Mouse (Mus musculus) MEL (cell line): ENCODE results near the gene 1700016K19Rik. TPM values are rescaled to one million over a fixed set of nuclear protein-coding genes. Genes with fewer than 3 reads are reported as not detected.

Source experiments
- DNase-seq: peaks from one replicate; pipeline ENCODE4 v3.0.0; 2011; ENCODE audit warnings: low read depth, low spot score
- H3K27ac ChIP-seq: 2 replicates; pipeline ENCODE4 v1.5.1; 2012; ENCODE audit warnings: low read depth, mild to moderate bottlenecking, control low read depth, low read length, moderate library complexity; ENCODE audit not compliant: control insufficient read depth
- H3K27me3 ChIP-seq, 2 experiments: fragments of 150-350 bp in 1 of 2; sonication (generic) in 1 of 2; 2 replicates each; pipeline ENCODE4 v1.6.1; 2012; ENCODE audit warnings: low read length in 2 of 2, mild to moderate bottlenecking in 2 of 2, improper control_type of control experiment in 1 of 2, moderate library complexity in 1 of 2; ENCODE audit not compliant: insufficient read depth in 2 of 2, control insufficient read depth in 1 of 2
- H3K36me3 ChIP-seq, 2 experiments: 2 replicates each; pipeline ENCODE4 v1.6.1; 2012 to 2014; ENCODE audit warnings: low read length in 2 of 2, improper control_type of control experiment in 1 of 2, inconsistent platforms in 1 of 2, mild to moderate bottlenecking in 1 of 2; ENCODE audit not compliant: insufficient read depth in 2 of 2, control insufficient read depth in 1 of 2
- H3K4me1 ChIP-seq, 2 experiments: fragments of 150-350 bp in 1 of 2; sonication (generic) in 1 of 2; 2 replicates each; pipeline ENCODE4 v1.6.1; 2012; ENCODE audit warnings: low read length in 2 of 2, improper control_type of control experiment in 1 of 2, mild to moderate bottlenecking in 1 of 2; ENCODE audit not compliant: insufficient read depth in 2 of 2, control insufficient read depth in 1 of 2
- H3K4me3 ChIP-seq, 2 experiments: fragments of 150-350 bp in 1 of 2; sonication (generic) in 1 of 2; 2 replicates each; pipeline ENCODE4 v1.5.1; 2012; ENCODE audit warnings: low read depth in 2 of 2, low read length in 2 of 2, mild to moderate bottlenecking in 2 of 2, moderate library complexity in 2 of 2, control low read depth in 1 of 2, improper control_type of control experiment in 1 of 2; ENCODE audit not compliant: control insufficient read depth in 1 of 2, insufficient read depth in 1 of 2
- H3K79me2 ChIP-seq: 2 replicates; pipeline ENCODE4 v1.6.1; 2012; ENCODE audit warnings: mild to moderate bottlenecking, low read length, moderate library complexity; ENCODE audit not compliant: control insufficient read depth, poor library complexity, insufficient read depth
- H3K9ac ChIP-seq: 2 replicates; pipeline ENCODE4 v1.6.1; 2012; ENCODE audit warnings: low read depth, mild to moderate bottlenecking, control low read depth, low read length, moderate library complexity; ENCODE audit not compliant: control insufficient read depth, poor library complexity, severe bottlenecking
- H3K9me3 ChIP-seq: fragments of 150-350 bp; sonication (generic); replicated peaks from 2 replicates; pipeline ENCODE4 v1.6.1; 2012; ENCODE audit warnings: mild to moderate bottlenecking, low read length, improper control_type of control experiment, moderate library complexity; ENCODE audit not compliant: insufficient read depth
- BHLHE40 ChIP-seq: IDR thresholded peaks from 2 replicates; pipeline ENCODE4 v1.6.1; 2012; ENCODE audit warnings: low read depth, mild to moderate bottlenecking, inconsistent platforms, low read length, improper control_type of control experiment, borderline replicate concordance
- CHD2 ChIP-seq: IDR thresholded peaks from 2 replicates; pipeline ENCODE4 v1.6.1; 2011; ENCODE audit warnings: low read length, improper control_type of control experiment
- CTCF ChIP-seq, 3 experiments: IDR thresholded peaks in 2 of 3; conservative IDR thresholded peaks in 1 of 3; 2 replicates each; pipeline ENCODE4 v1.5.1; 2011 to 2012; ENCODE audit warnings: low read length in 3 of 3, low read depth in 2 of 3, mild to moderate bottlenecking in 2 of 3, improper control_type of control experiment in 1 of 3, inconsistent platforms in 1 of 3, mixed read lengths in 1 of 3, moderate library complexity in 1 of 3; ENCODE audit not compliant: control insufficient read depth in 1 of 3, insufficient read depth in 1 of 3, poor library complexity in 1 of 3, severe bottlenecking in 1 of 3
- E2F4 ChIP-seq: IDR thresholded peaks from 2 replicates; pipeline ENCODE4 v1.6.1; 2011; ENCODE audit warnings: low read depth, low read length, improper control_type of control experiment, borderline replicate concordance
- ETS1 ChIP-seq: IDR thresholded peaks from 2 replicates; pipeline ENCODE4 v1.6.1; 2012; ENCODE audit warnings: low read depth, mild to moderate bottlenecking, inconsistent platforms, low read length, improper control_type of control experiment, moderate library complexity
- JUND ChIP-seq: IDR thresholded peaks from 2 replicates; pipeline ENCODE4 v1.6.1; 2011; ENCODE audit warnings: low read depth, mild to moderate bottlenecking, improper control_type of control experiment, low read length
- KAT2A ChIP-seq: conservative IDR thresholded peaks from 2 replicates; pipeline ENCODE4 v1.6.1; 2012; ENCODE audit warnings: low read depth, low read length, improper control_type of control experiment, inconsistent platforms
- MAZ ChIP-seq: IDR thresholded peaks from 2 replicates; pipeline ENCODE4 v1.6.1; 2012; ENCODE audit warnings: low read depth, mild to moderate bottlenecking, inconsistent platforms, low read length, improper control_type of control experiment
- MEF2A ChIP-seq: IDR thresholded peaks from 2 replicates; pipeline ENCODE4 v1.6.1; 2014; ENCODE audit warnings: low read depth, mild to moderate bottlenecking, inconsistent platforms, low read length, improper control_type of control experiment; ENCODE audit not compliant: poor library complexity, insufficient replicate concordance, severe bottlenecking; ENCODE audit errors: extremely low read depth
- MXI1 ChIP-seq: IDR thresholded peaks from 2 replicates; pipeline ENCODE4 v1.6.1; 2011; ENCODE audit warnings: mild to moderate bottlenecking, low read depth, low read length, improper control_type of control experiment
- POLR2AphosphoS2 ChIP-seq: IDR thresholded peaks from 2 replicates; pipeline ENCODE4 v1.6.1; 2011; ENCODE audit warnings: low read length, improper control_type of control experiment
- POLR2AphosphoS5 ChIP-seq: IDR thresholded peaks from 2 replicates; pipeline ENCODE4 v1.6.1; 2012; ENCODE audit warnings: low read depth, borderline replicate concordance, mild to moderate bottlenecking, inconsistent platforms, low read length, moderate library complexity, mixed read lengths
- RAD21 ChIP-seq: IDR thresholded peaks from 2 replicates; pipeline ENCODE4 v1.6.1; 2011; ENCODE audit warnings: mild to moderate bottlenecking, low read depth, low read length, improper control_type of control experiment
- SIN3A ChIP-seq: IDR thresholded peaks from 2 replicates; pipeline ENCODE4 v1.6.1; 2012; ENCODE audit warnings: low read length, improper control_type of control experiment, inconsistent platforms
- SMC3 ChIP-seq: IDR thresholded peaks from 2 replicates; pipeline ENCODE4 v1.6.1; 2011; ENCODE audit warnings: low read depth, low read length, improper control_type of control experiment
- TAL1 ChIP-seq: IDR thresholded peaks from 2 replicates; pipeline ENCODE4 v1.6.1; 2012; ENCODE audit warnings: mild to moderate bottlenecking, inconsistent platforms, low read length, moderate library complexity, mixed read lengths
- TBP ChIP-seq: IDR thresholded peaks from 2 replicates; pipeline ENCODE4 v1.8.0; 2011; ENCODE audit warnings: low read depth, low read length, improper control_type of control experiment
- TCF12 ChIP-seq: IDR thresholded peaks from 2 replicates; pipeline ENCODE4 v1.6.1; 2014; ENCODE audit warnings: low read depth, mild to moderate bottlenecking, inconsistent platforms, low read length, improper control_type of control experiment, moderate library complexity
- UBTF ChIP-seq: IDR thresholded peaks from 2 replicates; pipeline ENCODE4 v1.6.1; 2012; ENCODE audit warnings: low read depth, mild to moderate bottlenecking, inconsistent platforms, low read length, improper control_type of control experiment, moderate library complexity, borderline replicate concordance; ENCODE audit not compliant: insufficient read depth
- USF1 ChIP-seq: IDR thresholded peaks from 2 replicates; pipeline ENCODE4 v1.6.1; 2014; ENCODE audit warnings: low read depth, mild to moderate bottlenecking, inconsistent platforms, low read length, improper control_type of control experiment, moderate library complexity
- USF2 ChIP-seq, 2 experiments: IDR thresholded peaks; 2 replicates each; pipeline ENCODE4 v1.6.1; 2011 to 2012; ENCODE audit warnings: improper control_type of control experiment in 2 of 2, low read length in 2 of 2, borderline replicate concordance in 1 of 2, inconsistent platforms in 1 of 2, low read depth in 1 of 2, mild to moderate bottlenecking in 1 of 2; ENCODE audit not compliant: insufficient read depth in 1 of 2
- ZC3H11A ChIP-seq: IDR thresholded peaks from 2 replicates; pipeline ENCODE4 v1.6.1; 2012; ENCODE audit warnings: low read depth, mild to moderate bottlenecking, inconsistent platforms, low read length, improper control_type of control experiment
- ZKSCAN1 ChIP-seq: IDR thresholded peaks from 2 replicates; pipeline ENCODE4 v1.6.1; 2012; ENCODE audit warnings: low read depth, mild to moderate bottlenecking, inconsistent platforms, low read length, improper control_type of control experiment, moderate library complexity
- ZMIZ1 ChIP-seq: IDR thresholded peaks from 2 replicates; pipeline ENCODE4 v1.6.1; 2012; ENCODE audit warnings: low read depth, mild to moderate bottlenecking, inconsistent platforms, low read length, improper control_type of control experiment, moderate library complexity
- ZNF384 ChIP-seq: IDR thresholded peaks from 2 replicates; pipeline ENCODE4 v1.6.1; 2012; ENCODE audit warnings: low read depth, mild to moderate bottlenecking, inconsistent platforms, low read length, improper control_type of control experiment
- polyA plus RNA-seq, 2 experiments: library from polyadenylated mRNA; stranded (reverse) in 1 of 2; unstranded in 1 of 2; fragments of >175 nt in 1 of 2; fragments of >200 nt in 1 of 2; gene quantifications; 2 replicates each; pipeline versions ENCODE4 v1.2.1 to v1.2.4; 2012; ENCODE audit warnings: low replicate concordance in 2 of 2, low read depth in 1 of 2; ENCODE audit not compliant: insufficient read length in 2 of 2, insufficient read depth in 1 of 2, missing spikeins in 1 of 2
- total RNA-seq: library from RNA; depleted of rRNA; stranded (reverse); fragments of 300-350 nt; gene quantifications from 2 replicates; pipeline ENCODE4 v1.2.3, GENCODE M21; 2012

Gene 1700016K19Rik
- total and polyA plus RNA-seq, 3 experiments, result 0.25 TPM; not detected in 2

- Histone ChIP-seq H3K4me1 (no peaks in the 10 kb centered on the region; a peak in 1 of 4 replicates), H3K9ac (no peak overlapping the region), H3K36me3 (no peaks in the 10 kb centered on the region; a peak in 1 of 4 replicates), H3K4me3 (no peak overlapping the region), H3K9me3 (no peaks in the 10 kb centered on the region), H3K27me3 (peaks cover 2 to 5% of the 10 kb centered on the region in 2 experiments; a peak in 2 of 4 replicates), H3K79me2 (no peaks in the 10 kb centered on the region), H3K27ac (no peak overlapping the region)
- no peak for TF ChIP-seq ETS1
- no peak for TF ChIP-seq CHD2
- no peak for TF ChIP-seq MXI1
- TF ChIP-seq POLR2AphosphoS5, result no peak
- no peak for DNase-seq
Measured at GRCm38 (mm10) chr11:76033359-76033758, 33.6 kb downstream of the 1700016K19Rik start.

GRCm38 (mm10) chr11:76033836-76034235, 34.1 kb downstream of the 1700016K19Rik start:
- Histone ChIP-seq H3K9ac (no peak overlapping the region), H3K36me3 (no peaks in the 10 kb centered on the region), H3K27me3 (peaks cover 2 to 5% of the 10 kb centered on the region in 2 experiments; a peak in 2 of 4 replicates), H3K4me3 (no peak overlapping the region), H3K79me2 (no peaks in the 10 kb centered on the region), H3K27ac (no peak overlapping the region), H3K9me3 (no peaks in the 10 kb centered on the region), H3K4me1 (no peaks in the 10 kb centered on the region; a peak in 1 of 4 replicates)
- TF ChIP-seq ZMIZ1 (no peak), SIN3A (no peak), POLR2AphosphoS2 (no peak), E2F4 (no peak), TAL1 (no peak), TBP (no peak), MXI1 (no peak), KAT2A (no peak), BHLHE40 (no peak), SMC3 (no peak), MAZ (no peak), ZNF384 (no peak)
- no peak for DNase-seq

- Histone ChIP-seq H3K9me3 (no peaks in the 10 kb centered on the region), H3K4me3 (no peak overlapping the region), H3K27ac (no peak overlapping the region), H3K79me2 (no peaks in the 10 kb centered on the region), H3K4me1 (no peaks in the 10 kb centered on the region), H3K9ac (no peak overlapping the region), H3K27me3 (peaks cover 2% of the 10 kb centered on the region in 2 experiments; a peak in 1 of 4 replicates), H3K36me3 (no peaks in the 10 kb centered on the region)
- no peak for TF ChIP-seq ETS1
- no peak for TF ChIP-seq USF1
- no peak for TF ChIP-seq ZMIZ1
- no peak for TF ChIP-seq USF2 (IDR thresholded peaks at IDR 0.05; ENCODE audit: borderline replicate concordance in 1 of 2, insufficient read depth in 1 of 2, low read depth in 1 of 2, low read length in 2 of 2)
- no peak for TF ChIP-seq JUND
- no peak for TF ChIP-seq KAT2A
- TF ChIP-seq MEF2A, result no peak
- no peak for TF ChIP-seq POLR2AphosphoS5
- TF ChIP-seq UBTF, result no peak
- TF ChIP-seq BHLHE40, result no peak
- TF ChIP-seq RAD21, result no peak
- no peak for TF ChIP-seq CTCF (IDR thresholded peaks at IDR 0.05 in 2 of 3, conservative IDR thresholded peaks at IDR 0.05 in 1 of 3; ENCODE audit: control insufficient read depth in 1 of 3, insufficient read depth in 1 of 3, low read depth in 2 of 3, low read length in 3 of 3, poor library complexity in 1 of 3, severe bottlenecking in 1 of 3)
- TF ChIP-seq E2F4, result no peak
- no peak for TF ChIP-seq ZC3H11A
- TF ChIP-seq TCF12, result no peak
- TF ChIP-seq ZKSCAN1, result no peak
- no peak for DNase-seq
Measured at GRCm38 (mm10) chr11:76035182-76035581, 35.5 kb downstream of the 1700016K19Rik start.
